Mouse (Mus musculus) retina, adult 2 months (tissue): Measurements from ENCODE around the gene Sncb.
"Not testable (repeated sequence)": the region's sequence is repeated elsewhere in the genome, so short reads cannot be mapped to it uniquely, and the experiment has no call there.

Source experiments
- DNase-seq: peaks from one replicate; pipeline ENCODE4 v3.0.0-alpha.2; 2012; ENCODE audit warnings: low read depth, low spot score

Sncb gene

GRCm38 (mm10) chr13:54766192-54766768 lies at the start of gene Sncb:
Gene Sncb (minus strand): TSS chr13:54766595.
- DNase-seq = no peak

- DNase-seq = no peak
These were observed 47.0 kb upstream of the Sncb start for GRCm38 (mm10) chr13:54813381-54813780.

GRCm38 (mm10) chr13:54811476-54811875 lies 45.1 kb upstream of the Sncb start:
- DNase-seq = no peak

- DNase-seq = no peak
These were observed 41.7 kb upstream of the Sncb start for GRCm38 (mm10) chr13:54808067-54808466.

- DNase-seq = no peak
These were observed 40.1 kb upstream of the Sncb start for GRCm38 (mm10) chr13:54806434-54806976.

GRCm38 (mm10) chr13:54805134-54805838 lies 38.9 kb upstream of the Sncb start:
- DNase-seq = no peak

GRCm38 (mm10) chr13:54803010-54803409 lies 36.6 kb upstream of the Sncb start:
- DNase-seq = no peak

- no peak for DNase-seq
These were observed 33.8 kb upstream of the Sncb start for GRCm38 (mm10) chr13:54800206-54800605.

GRCm38 (mm10) chr13:54799701-54800100 lies 33.3 kb upstream of the Sncb start:
- peak; percentile 67 for DNase-seq

- DNase-seq = no peak
These were observed 32.3 kb upstream of the Sncb start for GRCm38 (mm10) chr13:54798740-54799139.

- DNase-seq = no peak
These were observed 31.7 kb upstream of the Sncb start for GRCm38 (mm10) chr13:54797861-54798643.

GRCm38 (mm10) chr13:54797356-54797755 lies 31.0 kb upstream of the Sncb start:
- no peak for DNase-seq

GRCm38 (mm10) chr13:54794843-54795242 lies 28.4 kb upstream of the Sncb start:
- DNase-seq = no peak

GRCm38 (mm10) chr13:54794002-54794577 lies 27.7 kb upstream of the Sncb start:
- no peak for DNase-seq

- DNase-seq = no peak
These were observed 26.1 kb upstream of the Sncb start for GRCm38 (mm10) chr13:54792259-54793230.

- DNase-seq = no peak
These were observed 23.4 kb upstream of the Sncb start for GRCm38 (mm10) chr13:54789561-54790397.

- peak; percentile 95 for DNase-seq
These were observed 22.6 kb upstream of the Sncb start, which contains the start of gene Tspan17 for GRCm38 (mm10) chr13:54788740-54789560. Gene Tspan17 (plus strand): TSS chr13:54789377.

GRCm38 (mm10) chr13:54787591-54787990 lies 21.2 kb upstream of the Sncb start:
- DNase-seq = not testable (repeated sequence)

GRCm38 (mm10) chr13:54783698-54784097 lies 17.3 kb upstream of the Sncb start, which contains the start of gene Eif4e1b:
Gene Eif4e1b (plus strand): TSS chr13:54783998.
- DNase-seq = no peak
